Mouse (Mus musculus) large intestine, adult 2 months (tissue): ENCODE data around the gene Vps13d. TPM values are rescaled to one million over a fixed set of nuclear protein-coding genes. Genes with fewer than 3 reads are reported as not detected.
A peak's percentile ranks its signal among the peaks of the same experiment; 100 is the strongest.
"Not testable (repeated sequence)": the region's sequence is repeated elsewhere in the genome, so short reads cannot be mapped to it uniquely, and the experiment has no call there.

ENCODE experiments used
- DNase-seq: peaks from one replicate; pipeline ENCODE4 v3.0.0-alpha.2; 2012; ENCODE audit warnings: low read depth, low spot score
- WGBS: fragments of 180-500 bp; shearing (Covaris S2); methylation state at CpG from one replicate; pipeline ENCODE4 v1.1.7; 2018; 5-methylcytosine and 5-hydroxymethylcytosine counted together
- polyA plus RNA-seq: library from polyadenylated mRNA; depleted of rRNA; stranded (reverse); fragments of >200 nt; gene quantifications from 2 replicates; pipeline ENCODE4 v1.2.3, GENCODE M21; 2012

Gene Vps13d
- polyA plus RNA-seq, 1 experiment: 15.5 TPM

GRCm38 (mm10) chr4:145213999-145214785 lies 19.4 kb upstream of the Vps13d start:
- peak; percentile 67 for DNase-seq
- 37% methylated on average over 8 of the region's 8 CpGs for WGBS

GRCm38 (mm10) chr4:145211076-145211475 lies 16.3 kb upstream of the Vps13d start:
- DNase-seq: no peak
- 77% methylated on average over 2 of the region's 2 CpGs for WGBS

- no peak for DNase-seq
- WGBS: 92% methylated on average over 5 of the region's 5 CpGs
These were observed 15.8 kb upstream of the Vps13d start for GRCm38 (mm10) chr4:145210564-145210963.

- no peak for DNase-seq
- 57% methylated on average over 5 of the region's 5 CpGs for WGBS
These were observed 14.9 kb upstream of the Vps13d start for GRCm38 (mm10) chr4:145209690-145210088.

- no peak for DNase-seq
- WGBS: 25% methylated on average over 6 of the region's 6 CpGs
These were observed 14.4 kb upstream of the Vps13d start for GRCm38 (mm10) chr4:145209076-145209689.

- no peak for DNase-seq
- 60% methylated on average over 3 of the region's 3 CpGs for WGBS
These were observed 13.0 kb upstream of the Vps13d start for GRCm38 (mm10) chr4:145207718-145208371.

GRCm38 (mm10) chr4:145204779-145205178 lies 10.0 kb upstream of the Vps13d start:
- WGBS: 77% methylated on average over 8 of the region's 8 CpGs
- no peak for DNase-seq

- 25% methylated on average over 2 of the region's 2 CpGs for WGBS
- no peak for DNase-seq
These were observed 8.5 kb upstream of the Vps13d start for GRCm38 (mm10) chr4:145203305-145203704.

- no peak for DNase-seq
- 59% methylated on average over 3 of the region's 3 CpGs for WGBS
These were observed 6.6 kb upstream of the Vps13d start for GRCm38 (mm10) chr4:145201424-145201823.

GRCm38 (mm10) chr4:145199982-145200699 lies 5.3 kb upstream of the Vps13d start:
- DNase-seq: no peak
- 34% methylated on average over 11 of the region's 11 CpGs for WGBS

- 75% methylated on average over 4 of the region's 4 CpGs for WGBS
- DNase-seq: no peak
These were observed 1.8 kb upstream of the Vps13d start for GRCm38 (mm10) chr4:145196586-145196985.

GRCm38 (mm10) chr4:145195172-145195571 lies 367 bp upstream of the Vps13d start:
- DNase-seq: no peak
- WGBS: 21% methylated on average over 5 of the region's 5 CpGs

- 1% methylated on average over 10 of the region's 10 CpGs for WGBS
- DNase-seq: peak; percentile 51
These were observed 754 bp downstream of the Vps13d start for GRCm38 (mm10) chr4:145193991-145194511.

GRCm38 (mm10) chr4:145193406-145193805 lies 1.4 kb downstream of the Vps13d start:
- DNase-seq: no peak
- WGBS: 3% methylated on average over 3 of the region's 3 CpGs

GRCm38 (mm10) chr4:145192686-145193085 lies 2.1 kb downstream of the Vps13d start:
- peak; percentile 80 for DNase-seq

GRCm38 (mm10) chr4:145188561-145188960 lies 6.2 kb downstream of the Vps13d start:
- DNase-seq: no peak

GRCm38 (mm10) chr4:145187619-145188018 lies 7.2 kb downstream of the Vps13d start:
- WGBS: 29% methylated on average over 2 of the region's 2 CpGs
- DNase-seq: no peak

- DNase-seq: no peak
- WGBS: 81% methylated on average over 5 of the region's 5 CpGs
These were observed 15.8 kb downstream of the Vps13d start for GRCm38 (mm10) chr4:145178918-145179549.

- DNase-seq: not testable (repeated sequence)
- WGBS: 89% methylated on average over 3 of the region's 3 CpGs
These were observed 29.3 kb downstream of the Vps13d start for GRCm38 (mm10) chr4:145165542-145165941.
